Mouse (Mus musculus) liver, embryonic 11.5 days (tissue): ENCODE data around the gene Mccc1. TPM values are rescaled to one million over a fixed set of nuclear protein-coding genes. Genes with fewer than 3 reads are reported as not detected.

ENCODE experiments used
- ATAC-seq: fragments of 200-750 bp; cut with Nextera tagmentation; replicated peaks from 2 replicates; pipeline ENCODE4 v1.8.0; 2017; ENCODE audit warnings: moderate number of reproducible peaks, mild to moderate bottlenecking, moderate TSS enrichment, moderate library complexity; ENCODE audit not compliant: low FRiP score
- DNase-seq: peaks from one replicate; pipeline ENCODE4 v3.0.0-alpha.2; 2017; ENCODE audit warnings: low spot score
- H3K27ac ChIP-seq: fragments of 300-500 bp; sonication (generic); 2 replicates; pipeline ENCODE4 v1.5.1; 2014; ENCODE audit warnings: mild to moderate bottlenecking, low read depth, low read length, control low read depth
- H3K27me3 ChIP-seq: fragments of 300-500 bp; sonication (generic); replicated peaks from 2 replicates; pipeline ENCODE4 v1.6.1; 2014; ENCODE audit warnings: low read length, mixed read lengths; ENCODE audit not compliant: control insufficient read depth, insufficient read depth
- H3K36me3 ChIP-seq: fragments of 300-500 bp; sonication (generic); 2 replicates; pipeline ENCODE4 v1.6.1; 2014; ENCODE audit warnings: mild to moderate bottlenecking, low read length, moderate library complexity, mixed read lengths; ENCODE audit not compliant: control insufficient read depth, insufficient read depth
- H3K4me1 ChIP-seq: fragments of 300-500 bp; sonication (generic); replicated peaks from 2 replicates; pipeline ENCODE4 v1.6.1; 2014; ENCODE audit warnings: low read length, mixed read lengths; ENCODE audit not compliant: control insufficient read depth, insufficient read depth
- H3K4me2 ChIP-seq: fragments of 300-500 bp; sonication (generic); 2 replicates; pipeline ENCODE4 v1.6.1; 2014; ENCODE audit warnings: mild to moderate bottlenecking, control low read depth, moderate library complexity
- H3K4me3 ChIP-seq: fragments of 300-500 bp; sonication (generic); 2 replicates; pipeline ENCODE4 v1.5.1; 2014; ENCODE audit warnings: low read depth, low read length, control low read depth
- H3K9ac ChIP-seq: fragments of 300-500 bp; sonication (generic); 2 replicates; pipeline ENCODE4 v1.6.1; 2014; ENCODE audit warnings: low read depth, low read length, control low read depth
- H3K9me3 ChIP-seq: fragments of 300-500 bp; sonication (generic); 2 replicates; pipeline ENCODE4 v1.6.1; 2016; ENCODE audit warnings: low read length, inconsistent platforms, mixed read lengths; ENCODE audit not compliant: control insufficient read depth
- WGBS: fragments of 180-500 bp; shearing (Covaris S2); extraction: QIAGEN DNeasy Blood & Tissue Kit; methylation state at CpG from one replicate; pipeline ENCODE4 v1.1.7; 2014; 5-methylcytosine and 5-hydroxymethylcytosine counted together
- polyA plus RNA-seq: library from polyadenylated mRNA; unstranded; fragments of >200 nt; fragmentation: Nextera tagmentation; extraction: Ambion mirVana; gene quantifications from 2 replicates; pipeline ENCODE4 v1.2.1, GENCODE M21; 2014

Gene Mccc1
- polyA plus RNA-seq, 1 experiment from 2014 or later = 28.3 TPM

- Histone ChIP-seq H3K36me3 (no peaks in the 10 kb centered on the region), H3K4me1 (no peaks in the 10 kb centered on the region), H3K9me3 (no peaks in the 10 kb centered on the region), H3K27ac (no peak overlapping the region), H3K4me3 (no peak overlapping the region), H3K4me2 (no peak overlapping the region), H3K27me3 (no peaks in the 10 kb centered on the region), H3K9ac (no peak overlapping the region)
- ATAC-seq (no peak), DNase-seq (no peak)
- 89% methylated on average over 11 of the region's 11 CpGs for WGBS
Observed at GRCm38 (mm10) chr3:35954901-35955575, 45.4 kb downstream of the Mccc1 start.

- H3K4me2 ChIP-seq = no peak overlapping the region
- H3K9ac ChIP-seq = no peak overlapping the region
- no peaks in the 10 kb centered on the region for H3K4me1 ChIP-seq
- H3K27ac ChIP-seq = no peak overlapping the region
- no peaks in the 10 kb centered on the region for H3K27me3 ChIP-seq
- no peak for DNase-seq
- ATAC-seq = no peak
- H3K4me3 ChIP-seq = no peak overlapping the region
- no peaks in the 10 kb centered on the region for H3K36me3 ChIP-seq
- WGBS = 85% methylated on average over 6 of the region's 6 CpGs
- no peaks in the 10 kb centered on the region for H3K9me3 ChIP-seq
Observed at GRCm38 (mm10) chr3:35953816-35954215, 46.7 kb downstream of the Mccc1 start.

- no peak for ATAC-seq
- H3K9me3 ChIP-seq = no peaks in the 10 kb centered on the region
- H3K36me3 ChIP-seq = no peaks in the 10 kb centered on the region
- no peak overlapping the region for H3K4me2 ChIP-seq
- whole genome bisulfite sequencing = 41% methylated on average over 1 of the region's 1 CpGs
- DNase-seq = no peak
- no peaks in the 10 kb centered on the region for H3K27me3 ChIP-seq
- H3K4me3 ChIP-seq = no peak overlapping the region
- H3K27ac ChIP-seq = no peak overlapping the region
- H3K4me1 ChIP-seq = no peaks in the 10 kb centered on the region
- no peak overlapping the region for H3K9ac ChIP-seq
Observed at GRCm38 (mm10) chr3:35953184-35953583, 47.3 kb downstream of the Mccc1 start.

- H3K9ac ChIP-seq = no peak overlapping the region
- no peaks in the 10 kb centered on the region for H3K36me3 ChIP-seq
- H3K4me3 ChIP-seq = no peak overlapping the region
- WGBS = 74% methylated on average over 7 of the region's 7 CpGs
- no peaks in the 10 kb centered on the region for H3K9me3 ChIP-seq
- H3K4me2 ChIP-seq = no peak overlapping the region
- H3K4me1 ChIP-seq = no peaks in the 10 kb centered on the region
- no peak for ATAC-seq
- no peak for DNase-seq
- H3K27ac ChIP-seq = no peak overlapping the region
- H3K27me3 ChIP-seq = no peaks in the 10 kb centered on the region
Observed at GRCm38 (mm10) chr3:35948197-35948596, 52.3 kb downstream of the Mccc1 start.

- 84% methylated on average over 4 of the region's 4 CpGs for WGBS
- Histone ChIP-seq H3K9me3 (no peaks in the 10 kb centered on the region), H3K36me3 (0 out of 2 replicates have a peak, but pooled peaks cover 3% of the 10 kb centered on the region), H3K27me3 (no peaks in the 10 kb centered on the region), H3K27ac (no peak overlapping the region), H3K4me1 (no peaks in the 10 kb centered on the region; the same call in 1 of the 2 replicates), H3K9ac (no peak overlapping the region), H3K4me3 (no peak overlapping the region), H3K4me2 (no peak overlapping the region)
- DNase-seq = no peak
- ATAC-seq = no peak
Observed at GRCm38 (mm10) chr3:35940520-35941135, 59.9 kb downstream of the Mccc1 start.

GRCm38 (mm10) chr3:35940047-35940446 is 60.4 kb downstream of the Mccc1 start:
- no peak for ATAC-seq
- no peaks in the 10 kb centered on the region for H3K27me3 ChIP-seq
- 0 out of 2 replicates have a peak, but pooled peaks cover 3% of the 10 kb centered on the region for H3K36me3 ChIP-seq
- no peaks in the 10 kb centered on the region; the same call in 1 of the 2 replicates for H3K4me1 ChIP-seq
- no peak overlapping the region for H3K4me3 ChIP-seq
- 42% methylated on average over 2 of the region's 2 CpGs for WGBS
- no peaks in the 10 kb centered on the region for H3K9me3 ChIP-seq
- no peak overlapping the region for H3K4me2 ChIP-seq
- H3K27ac ChIP-seq = no peak overlapping the region
- DNase-seq = no peak
- no peak overlapping the region for H3K9ac ChIP-seq

- H3K36me3 ChIP-seq = 0 out of 2 replicates have a peak, but pooled peaks cover 3% of the 10 kb centered on the region
- no peak within 1 kb of the TSS for H3K4me2 ChIP-seq
- no peak within 1 kb of the TSS for H3K27ac ChIP-seq
- no peak within 1 kb of the TSS for H3K9ac ChIP-seq
- no peak within 1 kb of the TSS for H3K4me3 ChIP-seq
- H3K27me3 ChIP-seq = no peaks in the 10 kb centered on the region
- no peak for ATAC-seq
- H3K9me3 ChIP-seq = no peaks in the 10 kb centered on the region
- no peak for DNase-seq
- 92% methylated on average over 6 of the region's 6 CpGs for WGBS
- H3K4me1 ChIP-seq = peaks cover 7% of the 10 kb centered on the region
Observed at GRCm38 (mm10) chr3:35937345-35937744, 63.1 kb downstream of the Mccc1 start, which contains the start of gene Dcun1d1. Dcun1d1 (minus strand) TSS chr3:35937445.

GRCm38 (mm10) chr3:35933405-35933777 is 67.1 kb downstream of the Mccc1 start:
- Histone ChIP-seq H3K36me3 (0 out of 2 replicates have a peak, but pooled peaks cover 3% of the 10 kb centered on the region), H3K9ac (peak overlapping the region; percentile 99), H3K4me3 (peak overlapping the region; percentile 97), H3K27ac (peak overlapping the region; percentile 89), H3K27me3 (no peaks in the 10 kb centered on the region), H3K4me1 (peaks cover 16% of the 10 kb centered on the region), H3K4me2 (peak overlapping the region; percentile 94), H3K9me3 (no peaks in the 10 kb centered on the region)
- DNase-seq = peak; percentile 64
- under 1% methylated on average over 14 of the region's 14 CpGs for WGBS
- peak; percentile 55 for ATAC-seq
